In the genomic region with DNA sequence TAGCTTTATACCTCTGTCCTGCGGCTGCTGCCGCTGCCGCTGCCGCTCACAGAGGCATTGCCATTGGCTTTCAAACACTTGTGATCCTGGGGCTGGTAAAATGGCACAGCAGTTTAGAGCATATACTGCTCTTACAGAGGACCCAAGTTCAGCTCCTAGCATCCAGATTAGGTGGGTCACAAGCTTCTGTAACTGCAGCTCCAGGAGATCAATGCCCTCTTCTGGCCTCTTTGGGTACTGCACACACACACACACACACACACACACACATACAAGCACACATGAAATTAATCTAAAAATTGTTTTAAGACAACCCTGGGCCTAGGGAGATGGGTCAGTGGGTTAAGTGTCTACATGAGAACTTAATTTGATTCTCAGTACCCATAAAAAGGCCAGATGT, we compare ENCODE assay signal across 27 mouse cellular contexts. TPM values are rescaled to one million over a fixed set of nuclear protein-coding genes. Genes with fewer than 3 reads are reported as not detected.
DNase-seq lines count a peak whose midpoint lies in the region; ATAC-seq and TF ChIP-seq lines count a peak whose summit lies in the region.
"Had no signal": no experiment of that assay in that cellular context is flagged by ENCODE, and none has a peak within 500 bp of the region (broad histone marks: within the 10 kb centered on the region; RNA-seq: fewer than 3 reads in every experiment).

No protein-coding gene starts in this region.

- H3K9me3 ChIP-seq in intestine, postnatal 0 days (ENCODE audit: control insufficient read depth), result 0 out of 2 replicates have a peak, but pooled peaks cover 4% of the 10 kb centered on the region
- H3K9me3 ChIP-seq in intestine, embryonic 16.5 days (ENCODE audit: control insufficient read depth, low read length), result 0 out of 2 replicates have a peak, but pooled peaks cover 2% of the 10 kb centered on the region
- H3K9me3 ChIP-seq in neural tube, embryonic 13.5 days, result no peaks in the 10 kb centered on the region
- H3K9me3 ChIP-seq: embryonic facial prominence, embryonic 15.5 days; hindbrain, embryonic 15.5 days; midbrain, embryonic 15.5 days had no signal

- ATAC-seq in intestine, postnatal 0 days, result no peak
- no peak for ATAC-seq in intestine, embryonic 16.5 days
- ATAC-seq in neural tube, embryonic 13.5 days (ENCODE audit: low read depth), result no peak
- ATAC-seq: CD4-positive, CD25-positive, alpha-beta regulatory T cell, adult 4 months; midbrain, embryonic 15.5 days had no signal

- H3K27ac ChIP-seq in intestine, postnatal 0 days (ENCODE audit: low read depth, low read length), result no peak overlapping the region
- no peak overlapping the region for H3K27ac ChIP-seq in intestine, embryonic 16.5 days (ENCODE audit: low read length)
- peak overlapping the region; percentile 28; the same call in 1 of the 2 replicates for H3K27ac ChIP-seq in neural tube, embryonic 13.5 days (replicated peaks)
- H3K27ac ChIP-seq: embryonic facial prominence, embryonic 10.5 days; embryonic facial prominence, embryonic 15.5 days; forebrain, embryonic 12.5 days; heart, adult 2 months; heart, embryonic 13.5 days; hindbrain, embryonic 15.5 days; left cerebral cortex, adult 2 months; limb, embryonic 13.5 days; liver, embryonic 13.5 days; midbrain, embryonic 10.5 days; midbrain, embryonic 15.5 days had no signal

- 97% methylated on average over 4 of the region's 4 CpGs for WGBS in intestine, postnatal 0 days
- WGBS in intestine, embryonic 16.5 days, result 96% methylated on average over 4 of the region's 4 CpGs
- WGBS in neural tube, embryonic 13.5 days, result 90% methylated on average over 4 of the region's 4 CpGs

- H3K4me2 ChIP-seq in intestine, postnatal 0 days (replicated peaks; ENCODE audit: low read depth), result no peak overlapping the region
- no peak overlapping the region for H3K4me2 ChIP-seq in intestine, embryonic 16.5 days (ENCODE audit: low read depth, low read length)
- no peak overlapping the region for H3K4me2 ChIP-seq in neural tube, embryonic 13.5 days
- H3K4me2 ChIP-seq: embryonic facial prominence, embryonic 15.5 days; forebrain, embryonic 12.5 days; heart, embryonic 13.5 days; hindbrain, embryonic 15.5 days; limb, embryonic 13.5 days; liver, embryonic 13.5 days; lung, embryonic 14.5 days; midbrain, embryonic 15.5 days had no signal

- H3K36me3 ChIP-seq in intestine, postnatal 0 days (ENCODE audit: control insufficient read depth, insufficient read depth), result no peaks in the 10 kb centered on the region
- no peaks in the 10 kb centered on the region for H3K36me3 ChIP-seq in intestine, embryonic 16.5 days (ENCODE audit: control insufficient read depth, insufficient read depth, low read length)
- no peaks in the 10 kb centered on the region for H3K36me3 ChIP-seq in neural tube, embryonic 13.5 days
- H3K36me3 ChIP-seq: embryonic facial prominence, embryonic 10.5 days; embryonic facial prominence, embryonic 15.5 days; forebrain, embryonic 12.5 days; heart, embryonic 13.5 days; hindbrain, embryonic 15.5 days; limb, embryonic 13.5 days; liver, embryonic 13.5 days; midbrain, embryonic 10.5 days; midbrain, embryonic 15.5 days had no signal

- TF ChIP-seq POLR2A in brain, embryonic 14.5 days (IDR thresholded peaks at IDR 0.05; ENCODE audit: borderline replicate concordance, extremely low read depth, insufficient read depth, insufficient read length, poor library complexity, severe bottlenecking), result no peak

- H3K4me3 ChIP-seq in intestine, postnatal 0 days (ENCODE audit: low read depth, low read length), result no peak overlapping the region
- no peak overlapping the region for H3K4me3 ChIP-seq in intestine, embryonic 16.5 days (ENCODE audit: low read length)
- no peak overlapping the region for H3K4me3 ChIP-seq in neural tube, embryonic 13.5 days
- H3K4me3 ChIP-seq: embryonic facial prominence, embryonic 10.5 days; embryonic facial prominence, embryonic 15.5 days; forebrain, embryonic 12.5 days; heart, adult 2 months; heart, embryonic 13.5 days; hindbrain, embryonic 15.5 days; left cerebral cortex, adult 2 months; limb, embryonic 13.5 days; liver, embryonic 13.5 days; midbrain, embryonic 10.5 days; midbrain, embryonic 15.5 days had no signal

- no peaks in the 10 kb centered on the region for H3K27me3 ChIP-seq in intestine, postnatal 0 days (replicated peaks; ENCODE audit: control insufficient read depth, insufficient read depth, low read length)
- H3K27me3 ChIP-seq in intestine, embryonic 16.5 days (replicated peaks; ENCODE audit: control insufficient read depth, insufficient read depth, low read length), result no peaks in the 10 kb centered on the region
- no peaks in the 10 kb centered on the region for H3K27me3 ChIP-seq in neural tube, embryonic 13.5 days
- H3K27me3 ChIP-seq: embryonic facial prominence, embryonic 15.5 days; forebrain, embryonic 12.5 days; hindbrain, embryonic 15.5 days; limb, embryonic 13.5 days; liver, embryonic 13.5 days; midbrain, embryonic 15.5 days had no signal

- no peak overlapping the region for H3K9ac ChIP-seq in intestine, postnatal 0 days (ENCODE audit: low read depth, low read length)
- no peak overlapping the region for H3K9ac ChIP-seq in intestine, embryonic 16.5 days (ENCODE audit: low read depth, low read length)
- H3K9ac ChIP-seq in neural tube, embryonic 13.5 days, result no peak overlapping the region
- H3K9ac ChIP-seq: embryonic facial prominence, embryonic 15.5 days; forebrain, embryonic 12.5 days; heart, embryonic 13.5 days; hindbrain, embryonic 15.5 days; limb, embryonic 13.5 days; liver, embryonic 13.5 days; lung, embryonic 14.5 days; midbrain, embryonic 15.5 days had no signal

- peak; percentile 38 for TF ChIP-seq CTCF in intestine, postnatal 0 days (IDR thresholded peaks at IDR 0.05; ENCODE audit: low read depth)
- TF ChIP-seq CTCF in brain, embryonic 14.5 days (IDR thresholded peaks at IDR 0.05; ENCODE audit: borderline replicate concordance, extremely low read depth, insufficient read depth, insufficient read length), result peak; percentile 23; the same call in 1 of the 2 replicates

- DNase-seq in neural tube, embryonic 10.5 days (ENCODE audit: extremely low spot score, low spot score), result no peak
- DNase-seq in brain, embryonic 14.5 days (ENCODE audit: low read depth), result no peak
- no peak for DNase-seq in cerebellum, adult 18-20 months
- no peak for DNase-seq in c-Kit-positive CD71-positive TER-119-positive erythroid progenitor cells, embryonic 14.5 days (ENCODE audit: low spot score)
- DNase-seq: adrenal gland, postnatal 25 days; cerebellum, adult 8-10 months; cerebellum, postnatal 25 days; kidney, adult 8-10 months; liver, embryonic 13.5 days; lung, embryonic 14.5 days; right cerebral cortex, postnatal 4 days; thymus, adult 2 months; thymus, postnatal 4 days had no signal

- H3K4me1 ChIP-seq in intestine, postnatal 0 days (replicated peaks; ENCODE audit: control insufficient read depth, insufficient read depth, low read length), result no peaks in the 10 kb centered on the region
- H3K4me1 ChIP-seq in intestine, embryonic 16.5 days (ENCODE audit: control insufficient read depth, insufficient read depth, low read length), result no peaks in the 10 kb centered on the region
- peaks cover 22% of the 10 kb centered on the region for H3K4me1 ChIP-seq in neural tube, embryonic 13.5 days (replicated peaks)
- H3K4me1 ChIP-seq: embryonic facial prominence, embryonic 10.5 days; embryonic facial prominence, embryonic 15.5 days; forebrain, embryonic 12.5 days; heart, embryonic 13.5 days; hindbrain, embryonic 15.5 days; liver, embryonic 13.5 days; midbrain, embryonic 15.5 days had no signal

RNA-seq across cellular contexts. Expression of a gene that starts 58.0 kb away (rescaled TPM):
- 5.5 and 8.1 TPM in 2 replicates for polyA plus RNA-seq in intestine, postnatal 0 days (2015; fragmentation: Nextera tagmentation; extraction: Ambion mirVana)
- polyA plus RNA-seq in intestine, embryonic 16.5 days (2015; fragmentation: Nextera tagmentation; extraction: Ambion mirVana), result 4.1 and 4.7 TPM in 2 replicates
- polyA plus RNA-seq in neural tube, embryonic 13.5 days (2015; fragmentation: Nextera tagmentation; extraction: Ambion mirVana), result 0.06 and 0.32 TPM in 2 replicates
- 0.44 and 0.96 TPM in 2 replicates for polyA plus RNA-seq in brain, embryonic 14.5 days (2012; rRNA removed)
- polyA plus RNA-seq: embryonic facial prominence, embryonic 10.5 days had no signal
